Mouse (Mus musculus): ENCODE measurements at regions not wholly inside any gene's neighbourhood (a gene's known extent, or its start where the extent isn't known, plus 50 kb on each side); places are given as distances from the start of the nearest gene placed in this dataset.
A peak's percentile ranks its signal among the peaks of the same experiment; 100 is the strongest.

- Histone ChIP-seq H3K27ac (peak overlapping the region; percentile 11; the same call in 1 of the 2 replicates), H3K4me3 (no peak overlapping the region), H3K9ac (no peak overlapping the region), H3K4me1 (peaks cover 44% of the 10 kb centered on the region), H3K4me2 (replicated peaks) (no peak overlapping the region), H3K27me3 (no peaks in the 10 kb centered on the region), H3K9me3 (no peaks in the 10 kb centered on the region), H3K36me3 (no peaks in the 10 kb centered on the region)
- WGBS: 40% methylated on average over 6 of the region's 6 CpGs
- 0 out of 2 replicates have a peak, but pooled peaks have one; percentile 2 for ATAC-seq (ENCODE audit: low FRiP score, low read depth)
Measured at GRCm38 (mm10) chr10:42092500-42092899, 74.3 kb upstream of the Armc2 start.

- no peak overlapping the region for H3K27ac ChIP-seq
- no peak overlapping the region for H3K9ac ChIP-seq
- peaks cover 44% of the 10 kb centered on the region for H3K4me1 ChIP-seq
- H3K36me3 ChIP-seq: no peaks in the 10 kb centered on the region
- H3K4me3 ChIP-seq: no peak overlapping the region
- WGBS: 76% methylated on average over 11 of the region's 11 CpGs
- no peak for ATAC-seq (ENCODE audit: low FRiP score, low read depth)
- no peak overlapping the region for H3K4me2 ChIP-seq (replicated peaks)
- no peaks in the 10 kb centered on the region for H3K27me3 ChIP-seq
- no peaks in the 10 kb centered on the region for H3K9me3 ChIP-seq
Measured at GRCm38 (mm10) chr10:42091546-42092168, 73.4 kb upstream of the Armc2 start.

DNA sequence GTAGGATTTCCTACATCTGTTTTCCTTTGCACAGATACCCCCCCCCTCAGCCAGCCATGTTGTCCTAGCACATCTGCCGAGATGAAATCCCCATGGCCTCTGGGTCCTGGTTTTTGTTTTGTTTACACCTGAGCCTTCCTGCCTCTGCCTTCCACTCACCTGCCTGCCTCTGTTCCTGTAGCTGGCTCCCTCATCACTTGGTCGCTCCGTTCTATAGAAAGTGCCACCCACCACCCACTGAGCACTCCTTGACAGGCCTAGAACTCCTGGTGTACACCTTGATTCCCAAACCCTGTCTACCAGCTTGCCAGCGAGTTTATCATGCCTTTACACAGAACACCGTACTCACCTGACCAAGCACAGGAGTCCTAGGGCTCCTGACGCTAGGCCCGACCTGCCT is 72.6 kb upstream of the Armc2 start:
- no peak for ATAC-seq (ENCODE audit: low FRiP score, low read depth)
- WGBS: 93% methylated on average over 7 of the region's 7 CpGs
- Histone ChIP-seq H3K4me3 (no peak overlapping the region), H3K36me3 (no peaks in the 10 kb centered on the region), H3K4me1 (peaks cover 44% of the 10 kb centered on the region), H3K27ac (no peak overlapping the region), H3K9me3 (no peaks in the 10 kb centered on the region), H3K27me3 (no peaks in the 10 kb centered on the region), H3K9ac (no peak overlapping the region), H3K4me2 (replicated peaks) (no peak overlapping the region)

GRCm38 (mm10) chr10:42090147-42090546 is 71.9 kb upstream of the Armc2 start:
- no peak overlapping the region for H3K4me2 ChIP-seq (replicated peaks)
- no peaks in the 10 kb centered on the region for H3K27me3 ChIP-seq
- no peak for ATAC-seq (ENCODE audit: low FRiP score, low read depth)
- H3K4me3 ChIP-seq: no peak overlapping the region
- peak overlapping the region; percentile 78; the same call in 1 of the 2 replicates for H3K27ac ChIP-seq
- no peak overlapping the region for H3K9ac ChIP-seq
- 41% methylated on average over 3 of the region's 3 CpGs for WGBS
- peaks cover 3% of the 10 kb centered on the region; the same call in 1 of the 2 replicates for H3K9me3 ChIP-seq
- no peaks in the 10 kb centered on the region for H3K36me3 ChIP-seq
- peaks cover 44% of the 10 kb centered on the region for H3K4me1 ChIP-seq

DNA sequence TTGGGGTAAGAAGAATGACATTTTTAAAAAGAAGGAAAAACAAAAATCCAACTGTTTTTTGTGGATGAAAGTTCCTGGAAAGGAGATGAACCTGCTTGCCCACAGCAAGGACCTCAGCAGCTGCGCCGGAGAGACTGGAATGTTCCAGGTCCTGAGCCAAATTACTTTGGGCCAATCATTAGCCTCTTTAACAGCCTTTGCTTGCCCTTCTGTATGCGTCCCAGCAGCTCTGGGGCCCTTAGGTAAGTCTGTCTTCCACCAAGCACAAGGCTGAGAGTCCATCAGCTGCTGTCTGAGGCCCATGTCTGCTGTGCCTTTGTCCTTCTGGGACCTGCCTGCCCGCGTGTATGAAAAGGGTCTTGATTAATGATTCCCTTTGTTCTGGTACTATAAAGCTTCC is 71.4 kb upstream of the Armc2 start:
- no peaks in the 10 kb centered on the region for H3K36me3 ChIP-seq
- no peak overlapping the region for H3K4me3 ChIP-seq
- peak overlapping the region; percentile 78; the same call in 1 of the 2 replicates for H3K27ac ChIP-seq
- 43% methylated on average over 5 of the region's 5 CpGs for WGBS
- no peak overlapping the region for H3K9ac ChIP-seq
- ATAC-seq (ENCODE audit: low FRiP score, low read depth): peak; percentile 59; the same call in 1 of the 2 replicates
- H3K27me3 ChIP-seq: no peaks in the 10 kb centered on the region
- H3K4me1 ChIP-seq: peaks cover 44% of the 10 kb centered on the region
- 0 out of 2 replicates have a peak overlapping the region, but pooled peaks have one; percentile 9 for H3K4me2 ChIP-seq (replicated peaks)
- peaks cover 7% of the 10 kb centered on the region; the same call in 1 of the 2 replicates for H3K9me3 ChIP-seq

GRCm38 (mm10) chr10:42089235-42089625 is 71.0 kb upstream of the Armc2 start:
- WGBS: 10% methylated on average over 3 of the region's 3 CpGs
- ATAC-seq (ENCODE audit: low FRiP score, low read depth): peak; percentile 82; the same call in 1 of the 2 replicates
- no peaks in the 10 kb centered on the region for H3K27me3 ChIP-seq
- peaks cover 44% of the 10 kb centered on the region for H3K4me1 ChIP-seq
- H3K4me2 ChIP-seq (replicated peaks): 0 out of 2 replicates have a peak overlapping the region, but pooled peaks have one; percentile 9
- peak overlapping the region; percentile 78; the same call in 1 of the 2 replicates for H3K27ac ChIP-seq
- H3K9ac ChIP-seq: 0 out of 2 replicates have a peak overlapping the region, but pooled peaks have one; percentile 35
- no peak overlapping the region for H3K4me3 ChIP-seq
- no peaks in the 10 kb centered on the region for H3K36me3 ChIP-seq
- H3K9me3 ChIP-seq: peaks cover 7% of the 10 kb centered on the region; the same call in 1 of the 2 replicates

- 0 out of 2 replicates have a peak overlapping the region, but pooled peaks have one; percentile 35 for H3K9ac ChIP-seq
- H3K4me1 ChIP-seq: peaks cover 44% of the 10 kb centered on the region
- H3K36me3 ChIP-seq: no peaks in the 10 kb centered on the region
- 52% methylated on average over 14 of the region's 14 CpGs for WGBS
- 0 out of 2 replicates have a peak overlapping the region, but pooled peaks have one; percentile 9 for H3K4me2 ChIP-seq (replicated peaks)
- ATAC-seq (ENCODE audit: low FRiP score, low read depth): no peak
- H3K9me3 ChIP-seq: peaks cover 7% of the 10 kb centered on the region; the same call in 1 of the 2 replicates
- peak overlapping the region; percentile 67; the same call in 1 of the 2 replicates for H3K27ac ChIP-seq
- no peaks in the 10 kb centered on the region for H3K27me3 ChIP-seq
- no peak overlapping the region for H3K4me3 ChIP-seq
Measured at GRCm38 (mm10) chr10:42088570-42089234, 70.5 kb upstream of the Armc2 start.

DNA sequence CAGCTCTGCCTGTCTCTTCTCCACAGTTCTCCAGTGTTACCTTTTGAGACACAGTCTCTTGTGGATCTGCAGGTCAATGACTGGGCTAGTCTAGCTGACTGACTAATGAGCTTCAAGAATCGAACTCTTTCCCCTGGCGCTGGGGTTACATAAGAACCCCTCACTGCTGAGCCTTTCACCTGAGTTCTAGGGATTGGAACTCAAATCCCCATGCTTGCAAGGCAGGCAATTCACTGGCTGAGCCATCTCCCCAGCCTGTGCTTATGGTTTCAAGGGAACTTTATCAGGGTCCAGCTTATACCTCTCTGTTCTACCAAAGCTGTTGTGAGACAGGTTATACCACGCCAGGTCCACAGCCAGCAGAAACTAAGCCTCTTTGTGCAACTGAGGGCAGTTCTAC is 69.7 kb upstream of the Armc2 start:
- 90% methylated on average over 3 of the region's 3 CpGs for WGBS
- Histone ChIP-seq H3K4me2 (replicated peaks) (no peak overlapping the region), H3K27ac (no peak overlapping the region), H3K27me3 (no peaks in the 10 kb centered on the region), H3K4me1 (peaks cover 40% of the 10 kb centered on the region), H3K9me3 (peaks cover 7% of the 10 kb centered on the region; the same call in 1 of the 2 replicates), H3K36me3 (no peaks in the 10 kb centered on the region), H3K9ac (no peak overlapping the region), H3K4me3 (no peak overlapping the region)
- no peak for ATAC-seq (ENCODE audit: low FRiP score, low read depth)

DNA sequence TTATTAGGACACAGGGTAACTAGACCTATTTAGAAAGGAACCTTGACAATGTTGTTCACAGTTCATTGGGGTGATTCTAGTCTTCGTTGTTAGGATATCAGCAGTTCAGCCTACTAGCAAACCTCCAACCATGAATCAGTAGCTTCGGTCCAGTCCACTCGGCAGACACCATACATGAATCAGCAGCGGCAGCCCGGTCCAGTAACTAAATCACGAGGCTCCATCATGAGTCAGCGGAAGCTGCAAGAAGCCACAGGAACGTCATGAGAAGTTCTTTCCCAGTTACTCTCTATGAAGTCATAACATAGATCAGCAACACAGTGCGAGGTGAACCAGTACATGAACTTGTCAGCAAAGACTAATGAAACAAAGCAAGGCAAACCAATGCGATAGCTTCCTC is 68.4 kb upstream of the Armc2 start:
- Histone ChIP-seq H3K4me2 (replicated peaks) (no peak overlapping the region), H3K9me3 (peaks cover 7% of the 10 kb centered on the region; the same call in 1 of the 2 replicates), H3K27me3 (no peaks in the 10 kb centered on the region), H3K9ac (no peak overlapping the region), H3K27ac (no peak overlapping the region), H3K4me3 (no peak overlapping the region), H3K36me3 (no peaks in the 10 kb centered on the region), H3K4me1 (peaks cover 28% of the 10 kb centered on the region)
- no peak for ATAC-seq (ENCODE audit: low FRiP score, low read depth)
- 91% methylated on average over 10 of the region's 10 CpGs for WGBS

- peaks cover 23% of the 10 kb centered on the region for H3K4me1 ChIP-seq
- peaks cover 7% of the 10 kb centered on the region; the same call in 1 of the 2 replicates for H3K9me3 ChIP-seq
- H3K9ac ChIP-seq: no peak overlapping the region
- no peak overlapping the region for H3K27ac ChIP-seq
- no peak overlapping the region for H3K4me2 ChIP-seq (replicated peaks)
- ATAC-seq (ENCODE audit: low FRiP score, low read depth): no peak
- WGBS: 76% methylated on average over 2 of the region's 2 CpGs
- no peak overlapping the region for H3K4me3 ChIP-seq
- no peaks in the 10 kb centered on the region for H3K36me3 ChIP-seq
- no peaks in the 10 kb centered on the region for H3K27me3 ChIP-seq
Measured at GRCm38 (mm10) chr10:42085295-42085694, 67.1 kb upstream of the Armc2 start.

- peaks cover 7% of the 10 kb centered on the region; the same call in 1 of the 2 replicates for H3K9me3 ChIP-seq
- no peak overlapping the region for H3K4me2 ChIP-seq (replicated peaks)
- 0 out of 2 replicates have a peak, but pooled peaks cover 2% of the 10 kb centered on the region for H3K4me1 ChIP-seq
- WGBS: 68% methylated on average over 7 of the region's 7 CpGs
- ATAC-seq (ENCODE audit: low FRiP score, low read depth): no peak
- no peaks in the 10 kb centered on the region for H3K36me3 ChIP-seq
- no peak overlapping the region for H3K9ac ChIP-seq
- no peak overlapping the region for H3K4me3 ChIP-seq
- H3K27ac ChIP-seq: no peak overlapping the region
- H3K27me3 ChIP-seq: no peaks in the 10 kb centered on the region
Measured at GRCm38 (mm10) chr10:42082227-42082840, 64.1 kb upstream of the Armc2 start.

DNA sequence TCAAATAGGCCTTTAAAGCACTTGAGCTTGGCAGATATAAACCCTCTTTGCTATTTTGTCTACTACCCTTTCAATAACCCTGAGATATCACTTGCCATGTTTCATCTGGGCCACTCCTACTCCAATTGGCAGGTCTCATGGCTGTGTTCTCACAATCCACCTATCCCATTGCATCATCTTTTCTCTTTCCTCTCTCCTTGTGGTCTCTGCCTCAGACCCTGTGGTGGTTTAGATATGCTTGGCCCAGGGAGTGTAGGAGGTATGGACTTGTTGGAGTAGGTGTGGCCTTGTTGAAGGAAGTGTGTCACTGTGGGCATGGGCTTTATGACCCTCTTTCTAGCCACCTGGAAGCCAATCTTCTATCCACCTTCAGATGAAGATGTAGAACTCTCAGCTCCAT is 61.5 kb upstream of the Armc2 start:
- no peak overlapping the region for H3K27ac ChIP-seq
- H3K36me3 ChIP-seq: no peaks in the 10 kb centered on the region
- no peaks in the 10 kb centered on the region for H3K27me3 ChIP-seq
- H3K4me1 ChIP-seq: 0 out of 2 replicates have a peak, but pooled peaks cover 2% of the 10 kb centered on the region
- ATAC-seq (ENCODE audit: low FRiP score, low read depth): no peak
- H3K4me2 ChIP-seq (replicated peaks): no peak overlapping the region
- H3K9me3 ChIP-seq: peaks cover under 1% of the 10 kb centered on the region; the same call in 1 of the 2 replicates
- no peak overlapping the region for H3K4me3 ChIP-seq
- H3K9ac ChIP-seq: no peak overlapping the region

Data from limb, embryonic 13.5 days (tissue).